Mouse (Mus musculus) NIH3T3 (cell line): ENCODE data around the gene 9230104L09Rik.

Experiments
- DNase-seq: peaks from one replicate; pipeline ENCODE4 v3.0.0-alpha.2; 2012; ENCODE audit warnings: low read depth

9230104L09Rik gene

GRCm38 (mm10) chr2:148864966-148865365, at the start of gene 9230104L09Rik:
Gene 9230104L09Rik (minus strand): TSS chr2:148865038.
- DNase-seq: peak; percentile 42

- peak; percentile 79 for DNase-seq
These were observed 37.4 kb upstream of the 9230104L09Rik start for GRCm38 (mm10) chr2:148902286-148902685.

DNA sequence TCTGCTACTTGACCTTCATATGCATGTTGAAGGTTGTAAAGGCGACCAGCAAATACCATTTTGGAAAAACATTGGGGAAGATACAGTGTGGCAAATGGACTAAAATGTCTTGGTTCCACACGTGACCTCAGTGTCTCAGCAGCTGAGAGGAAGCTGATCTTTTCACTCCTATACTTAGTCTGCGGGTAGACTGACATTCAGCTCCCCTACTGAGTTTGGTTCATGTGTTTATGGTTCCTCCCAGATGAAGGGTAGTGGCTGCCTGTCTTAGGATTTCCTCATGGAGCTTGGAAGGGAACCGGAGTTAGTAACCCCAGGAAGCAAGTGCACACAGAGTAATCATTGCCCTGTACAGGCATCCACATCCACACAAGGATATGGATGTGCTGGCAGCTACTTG, 35.5 kb upstream of the 9230104L09Rik start:
- no peak for DNase-seq

DNA sequence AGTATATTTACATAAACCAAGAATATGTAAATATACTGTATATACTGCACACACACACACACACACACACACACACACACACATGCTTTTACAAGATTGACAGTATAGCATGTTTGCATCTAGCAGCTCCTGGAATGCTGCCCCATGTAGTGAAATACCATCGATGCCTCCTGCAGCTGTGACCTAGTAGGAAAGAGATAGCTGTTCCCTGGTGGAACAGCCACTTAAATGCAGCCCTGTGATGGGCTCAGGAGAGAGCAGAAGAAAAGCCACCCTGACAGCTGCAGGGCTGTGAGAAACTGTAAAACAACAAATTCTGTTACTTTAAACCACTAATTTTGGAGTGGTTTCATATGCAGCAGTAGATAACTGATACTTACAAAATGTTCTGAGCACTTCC, 31.4 kb upstream of the 9230104L09Rik start:
- no peak for DNase-seq

DNA sequence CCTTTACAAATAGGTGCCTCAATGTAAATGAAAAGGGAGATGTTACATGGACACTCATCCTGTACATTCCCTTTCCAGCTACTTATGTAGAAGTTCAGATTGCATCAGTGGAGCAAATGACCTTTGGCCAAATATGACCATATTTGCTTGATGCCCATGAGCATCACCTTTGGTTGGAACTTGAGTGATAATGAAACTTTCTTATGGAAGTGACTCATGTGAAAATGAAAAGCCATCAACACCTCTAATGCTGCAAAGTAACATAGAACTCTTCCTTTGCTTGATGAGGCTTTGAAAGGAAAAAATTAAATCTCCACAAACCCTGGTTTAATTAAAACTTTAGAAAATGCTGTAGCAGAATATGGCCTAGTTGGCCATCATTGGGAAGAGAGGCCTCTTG, 28.3 kb upstream of the 9230104L09Rik start:
- DNase-seq: no peak

GRCm38 (mm10) chr2:148890021-148890851, 25.4 kb upstream of the 9230104L09Rik start:
- DNase-seq: no peak

- no peak for DNase-seq
These were observed 24.6 kb upstream of the 9230104L09Rik start for GRCm38 (mm10) chr2:148889331-148890010.

GRCm38 (mm10) chr2:148888872-148889271, 24.0 kb upstream of the 9230104L09Rik start:
- DNase-seq: no peak

DNA sequence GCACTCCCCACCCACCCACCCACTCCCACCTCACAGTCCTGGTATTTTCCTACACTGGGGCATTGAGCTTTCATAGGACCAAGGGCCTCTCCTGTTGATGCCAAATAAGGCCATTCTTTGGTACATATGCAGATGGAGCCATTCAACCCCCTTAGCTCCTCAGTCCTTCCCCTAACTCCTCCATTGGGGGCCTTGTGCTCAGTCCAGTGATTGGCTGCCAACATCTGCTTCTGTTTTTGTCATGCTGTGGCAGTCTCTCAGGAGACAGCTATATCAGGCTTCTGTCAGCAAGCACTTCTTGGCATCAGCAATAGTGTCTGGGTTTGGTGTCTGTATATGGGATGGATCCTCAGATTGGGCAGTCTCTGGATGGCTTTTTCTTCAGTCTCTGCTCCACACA, 19.9 kb upstream of the 9230104L09Rik start:
- DNase-seq: no peak

DNA sequence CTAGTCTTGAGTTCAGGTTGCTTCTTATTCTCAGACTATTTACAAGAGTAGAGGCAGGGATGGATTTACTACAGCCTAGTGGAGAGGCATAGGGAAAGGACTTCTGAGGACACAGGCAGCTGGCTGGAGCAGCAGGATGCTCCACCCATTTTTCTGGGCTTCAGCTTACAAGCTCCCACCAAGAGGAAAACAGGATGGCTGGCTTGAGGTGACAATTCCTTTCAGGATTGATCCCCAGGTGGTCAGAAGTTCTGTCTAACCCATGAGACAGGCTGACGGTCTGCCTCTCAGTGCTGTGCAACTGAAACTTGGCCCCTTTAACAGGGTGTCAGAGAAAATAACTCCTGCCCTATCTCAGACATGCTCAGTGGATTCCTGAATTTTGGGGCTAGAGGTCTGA, 14.4 kb upstream of the 9230104L09Rik start:
- no peak for DNase-seq

- no peak for DNase-seq
These were observed 13.8 kb upstream of the 9230104L09Rik start for GRCm38 (mm10) chr2:148878641-148879130.

GRCm38 (mm10) chr2:148877016-148877770, 12.4 kb upstream of the 9230104L09Rik start:
- peak; percentile 78 for DNase-seq

DNA sequence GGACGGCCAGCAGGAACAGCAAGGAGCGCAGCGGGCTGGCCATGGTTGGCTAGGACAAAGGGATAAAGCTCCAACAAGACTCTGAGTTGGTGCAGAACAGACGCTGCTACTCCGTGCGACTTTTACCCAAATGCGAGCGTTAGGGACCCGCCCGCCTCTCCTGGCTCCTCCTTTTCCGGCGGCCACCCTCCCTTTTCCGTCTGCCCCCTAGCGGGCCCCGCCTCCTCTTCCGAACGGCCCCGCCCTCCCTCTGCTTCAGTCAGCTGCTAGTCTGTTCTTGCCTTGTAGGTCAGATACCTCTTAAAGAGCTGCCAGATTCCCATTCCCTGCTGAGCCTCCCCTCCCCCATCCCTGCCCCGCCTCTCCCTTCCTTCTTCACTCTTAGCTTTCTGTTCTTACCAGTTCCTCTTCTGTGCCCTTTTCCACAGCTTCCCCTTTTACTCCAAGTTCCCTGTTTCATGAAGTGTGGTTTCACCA, 10.5 kb upstream of the 9230104L09Rik start, which contains the start of gene Cst3:
Gene Cst3 (minus strand): TSS at position 358 of the 477 bp plus-strand sequence.
- DNase-seq: peak; percentile 96

DNA sequence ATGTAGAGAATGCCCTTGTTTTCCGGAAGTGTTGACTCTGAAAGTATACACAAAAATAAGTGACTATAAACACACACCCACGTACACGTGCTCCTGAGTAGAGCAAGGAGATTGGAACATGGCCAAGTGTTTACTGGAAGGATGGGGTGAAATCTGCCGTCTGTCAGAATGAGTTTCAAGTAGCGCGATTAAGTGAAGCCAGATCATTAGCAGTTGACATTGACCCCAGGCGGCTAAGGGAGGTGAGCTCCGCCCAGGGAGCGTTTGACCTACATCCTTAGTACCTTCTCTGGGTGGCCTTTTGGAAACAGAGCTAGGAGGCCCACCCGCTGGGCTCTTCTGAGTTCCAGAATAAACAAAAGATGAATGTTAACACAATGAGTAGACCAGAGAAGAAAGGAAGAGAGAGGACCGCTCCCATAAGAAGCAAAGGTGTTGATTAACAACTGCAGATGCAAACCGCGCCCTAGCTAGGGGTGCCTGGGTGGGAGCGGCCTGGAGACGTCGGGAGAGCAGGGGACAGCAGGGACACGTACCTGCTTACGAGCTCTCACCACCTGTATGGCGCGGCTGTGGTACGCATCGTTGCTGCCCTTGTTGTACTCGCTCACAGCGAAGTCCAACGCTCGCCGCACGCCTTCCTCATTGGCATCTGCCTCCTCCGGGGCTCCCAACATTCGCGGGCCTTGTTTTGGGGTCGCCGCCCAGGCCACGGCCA, 9.9 kb upstream of the 9230104L09Rik start:
- DNase-seq: peak; percentile 65

DNA sequence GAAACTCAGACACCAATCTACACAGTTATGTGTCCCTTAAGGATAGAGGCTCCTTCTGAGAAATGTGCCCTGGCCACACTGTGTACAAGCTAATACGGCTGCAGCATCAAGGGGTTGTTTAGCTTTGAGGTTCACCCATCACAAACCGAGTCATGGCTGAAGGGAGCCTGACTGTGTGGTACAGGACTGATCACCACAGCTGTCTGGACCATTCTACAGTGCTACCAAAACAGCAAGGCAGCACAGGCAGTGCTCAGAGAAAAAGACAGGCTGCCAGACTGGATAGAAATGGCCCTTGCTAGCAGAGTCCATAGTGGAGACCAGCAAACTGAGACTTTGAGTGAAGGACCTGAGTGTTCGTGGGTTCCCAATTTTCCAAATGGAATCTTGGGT, 9.4 kb upstream of the 9230104L09Rik start:
- peak; percentile 18 for DNase-seq

DNA sequence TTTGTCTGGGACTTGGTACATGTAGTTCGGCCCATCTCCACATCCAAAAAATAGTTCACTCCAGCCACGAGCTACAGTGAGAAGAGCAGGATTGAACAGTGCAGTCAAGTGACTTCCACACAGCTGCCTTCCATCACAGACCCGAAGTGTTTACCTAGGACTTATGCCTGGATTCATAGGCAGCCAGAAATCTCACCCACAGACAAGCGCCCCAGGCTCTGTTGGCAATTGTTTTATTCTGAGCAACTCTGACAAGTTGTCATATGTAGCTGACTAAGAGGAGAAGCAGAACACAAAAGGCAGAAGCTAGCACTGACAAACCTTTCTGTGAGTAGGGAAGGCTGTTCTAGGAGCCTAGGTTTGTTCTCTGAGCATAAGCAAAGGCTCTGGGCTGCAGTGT, 8.0 kb upstream of the 9230104L09Rik start:
- DNase-seq: peak; percentile 85

- no peak for DNase-seq
These were observed 5.7 kb upstream of the 9230104L09Rik start for GRCm38 (mm10) chr2:148870526-148870925.

GRCm38 (mm10) chr2:148868959-148869358, 4.1 kb upstream of the 9230104L09Rik start:
- no peak for DNase-seq

- no peak for DNase-seq
These were observed 3.1 kb downstream of the 9230104L09Rik start for GRCm38 (mm10) chr2:148861693-148862092.

DNA sequence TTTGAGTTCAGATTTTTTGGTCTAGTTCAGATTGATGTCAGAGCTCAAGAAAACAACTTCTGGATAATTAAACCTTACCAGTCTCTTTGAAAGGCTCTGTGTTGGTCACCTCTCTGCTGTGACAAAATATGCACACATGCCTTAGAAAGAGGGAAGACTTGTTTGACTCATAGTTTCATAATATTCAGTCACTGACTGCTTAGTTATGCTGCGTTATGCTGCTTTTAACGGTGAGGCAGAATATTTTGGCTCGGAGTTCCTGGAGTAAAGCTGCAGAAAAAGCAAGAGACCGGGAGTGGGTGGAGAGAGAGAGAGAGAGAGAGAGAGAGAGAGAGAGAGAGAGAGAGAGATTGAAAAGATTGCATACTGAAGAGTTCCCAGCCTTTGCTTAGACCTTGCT, 3.8 kb downstream of the 9230104L09Rik start:
- no peak for DNase-seq

DNA sequence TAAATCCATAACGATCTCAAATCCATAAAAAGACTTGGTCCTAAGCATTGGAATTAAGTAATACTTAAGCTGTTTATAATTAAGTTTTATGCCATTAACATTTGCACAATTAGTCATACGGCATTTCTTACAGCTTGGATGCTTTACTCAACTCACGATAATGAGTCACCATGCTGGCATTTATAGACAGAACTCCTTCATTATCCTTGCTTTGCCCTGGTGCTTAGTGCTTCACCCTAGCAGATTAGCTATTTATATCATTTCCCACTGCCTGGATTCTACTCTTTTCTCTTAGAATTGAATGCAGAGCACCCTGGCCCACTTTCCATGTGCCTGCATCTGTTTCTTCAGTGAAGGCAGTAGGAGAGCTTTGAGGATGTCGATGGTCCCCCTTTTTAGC, 7.3 kb downstream of the 9230104L09Rik start:
- DNase-seq: peak; percentile 72
